Mouse (Mus musculus): ENCODE measurements around the gene Igf2bp3.

Gene Igf2bp3

GRCm38 (mm10) chr6:49174616-49175015 lies 40.1 kb downstream of the Igf2bp3 start:
- DNase-seq (ENCODE audit: low spot score in 2 of 2), result no peak

DNA sequence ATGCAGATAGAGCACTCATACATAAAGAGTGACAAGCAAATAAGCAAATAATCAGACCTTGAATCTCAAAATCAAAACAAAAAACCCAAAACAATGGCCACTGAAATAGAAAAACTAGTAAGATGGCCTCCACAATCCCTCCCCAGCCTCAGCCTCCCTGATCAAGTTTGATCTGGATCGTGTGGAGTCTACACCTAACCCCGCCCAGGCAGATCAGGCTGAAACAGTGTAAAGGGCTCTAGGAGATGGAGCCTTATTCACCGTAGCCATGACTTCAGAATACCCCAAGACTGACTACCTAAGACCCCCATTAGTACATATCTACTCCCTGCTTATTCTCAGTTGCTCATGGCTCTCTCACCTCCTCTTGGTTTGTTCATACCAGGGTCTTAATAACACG lies 41.1 kb downstream of the Igf2bp3 start:
- no peak for DNase-seq (ENCODE audit: low spot score in 2 of 2)

DNA sequence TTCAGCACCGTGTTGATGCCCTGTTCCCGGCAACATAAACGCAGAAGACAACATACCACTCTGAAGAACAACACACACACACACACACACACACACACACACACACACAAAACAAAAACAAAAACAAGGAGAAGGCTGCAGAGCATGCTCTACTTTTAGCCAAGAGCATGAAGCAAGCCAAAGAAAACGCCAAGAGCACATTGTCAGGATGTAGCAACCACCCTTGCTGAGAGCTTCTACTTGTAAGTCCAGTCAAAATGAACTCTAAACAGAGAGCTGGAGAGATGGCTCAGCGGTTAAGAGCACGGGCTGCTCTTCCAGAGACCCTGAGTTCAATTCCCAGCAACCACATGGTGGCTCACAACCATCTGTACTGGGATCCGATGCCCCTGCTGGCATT lies 41.5 kb downstream of the Igf2bp3 start:
- no peak for DNase-seq (ENCODE audit: low spot score in 2 of 2)

DNA sequence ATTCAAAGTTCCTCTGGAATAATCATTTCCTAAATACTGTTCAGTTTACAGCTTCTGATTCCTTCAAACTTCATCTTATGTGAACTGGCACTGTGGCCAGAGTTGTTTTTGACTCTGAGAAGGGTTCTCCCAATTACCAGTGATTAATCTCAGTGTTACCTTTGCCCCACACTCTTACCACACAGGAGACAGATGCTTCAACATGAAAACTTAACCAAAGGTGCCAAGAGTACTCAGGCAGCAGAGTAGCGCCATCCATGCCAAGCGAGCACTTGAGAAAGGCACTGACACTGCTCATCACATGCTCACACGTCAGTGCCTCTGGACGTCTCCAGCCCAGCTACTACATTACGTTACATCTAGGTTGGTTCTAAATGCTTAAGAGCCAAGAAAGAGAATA lies 43.5 kb downstream of the Igf2bp3 start:
- DNase-seq (ENCODE audit: low spot score in 2 of 2), result no peak

DNA sequence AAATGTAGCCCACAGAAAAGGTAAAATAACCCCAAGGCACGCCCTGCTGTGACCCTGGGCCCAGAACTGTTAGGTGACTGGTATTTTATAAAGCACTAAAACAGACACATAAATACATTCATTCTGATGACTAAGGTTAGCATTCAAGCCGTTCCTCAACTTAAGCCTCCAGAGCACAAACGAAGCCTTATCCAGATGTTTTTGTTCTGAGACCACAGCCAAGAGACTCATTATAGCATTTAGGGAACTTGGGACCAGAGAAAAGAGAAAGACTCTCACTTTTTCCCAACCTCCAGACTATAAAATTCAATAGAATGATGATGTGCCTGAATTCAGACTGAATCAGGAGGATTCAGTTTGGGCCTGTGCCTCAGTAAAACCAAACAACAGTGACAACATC lies 46.1 kb downstream of the Igf2bp3 start:
- DNase-seq (ENCODE audit: low spot score in 2 of 2), result no peak

GRCm38 (mm10) chr6:49167406-49167805 lies 47.4 kb downstream of the Igf2bp3 start:
- DNase-seq (ENCODE audit: low spot score in 2 of 2), result no peak

DNA sequence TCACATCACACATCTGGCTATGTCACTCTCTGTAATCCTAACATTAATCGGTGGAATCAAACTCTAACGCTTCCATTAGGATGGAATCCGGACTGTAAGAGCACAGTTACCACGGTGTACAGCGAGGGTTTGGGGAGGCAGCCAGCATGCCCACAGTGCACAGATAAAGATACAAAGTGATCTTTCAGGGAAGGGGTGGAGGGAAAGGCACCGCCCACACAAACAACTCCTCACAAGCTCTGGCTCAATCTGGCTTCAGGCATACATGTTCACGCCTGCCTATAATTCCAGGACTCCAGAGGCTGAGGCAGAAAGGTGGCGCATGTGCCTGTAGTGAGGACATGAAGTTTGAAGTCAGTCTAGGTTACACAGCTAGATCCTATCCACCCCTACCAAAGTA lies 48.4 kb downstream of the Igf2bp3 start:
- no peak for DNase-seq (ENCODE audit: low spot score in 2 of 2)

- DNase-seq (ENCODE audit: low spot score in 2 of 2), result no peak
Measured at GRCm38 (mm10) chr6:49165855-49166254, 48.9 kb downstream of the Igf2bp3 start.

DNA sequence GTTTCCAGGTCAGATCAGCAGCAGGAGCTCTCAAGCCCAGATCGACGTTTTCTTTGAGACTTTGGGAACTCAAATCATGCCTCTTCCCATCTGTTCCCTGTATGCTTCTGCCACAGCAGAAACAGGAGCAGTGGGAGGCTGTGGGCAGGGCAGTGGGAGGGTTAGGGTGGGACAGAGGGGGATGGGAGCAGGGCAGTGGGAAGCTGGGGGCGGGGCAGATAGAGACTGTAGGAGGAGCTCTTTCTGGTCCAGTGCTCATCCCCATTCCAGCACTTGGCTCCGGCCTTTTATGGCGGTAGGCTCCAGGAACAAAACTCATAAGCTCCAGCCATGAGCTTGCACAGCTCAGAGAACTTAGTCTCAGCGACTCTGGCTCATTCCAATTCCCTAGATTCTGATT lies 49.7 kb downstream of the Igf2bp3 start:
- no peak for DNase-seq (ENCODE audit: low spot score in 2 of 2)

DNA sequence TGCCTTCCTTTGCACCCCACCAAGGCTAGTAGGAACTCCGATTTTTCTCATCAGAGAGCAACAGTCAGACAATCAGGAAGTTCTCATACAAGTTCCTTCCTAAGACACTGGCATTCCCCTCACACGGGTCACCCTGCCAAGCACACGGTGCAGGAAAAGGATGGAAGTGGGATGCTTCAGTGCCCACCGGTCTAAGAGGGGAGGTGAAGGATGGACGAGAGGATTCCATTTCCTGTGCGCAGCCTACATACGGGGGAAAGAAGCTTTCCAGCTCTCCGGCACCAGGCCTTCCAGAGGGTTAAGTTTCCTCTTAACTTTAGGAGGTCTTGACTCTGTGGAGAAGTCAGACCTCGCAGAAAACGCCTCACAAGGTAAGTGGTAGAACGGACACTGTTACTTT lies 50.1 kb downstream of the Igf2bp3 start:
- DNase-seq (ENCODE audit: low spot score in 2 of 2), result no peak

GRCm38 (mm10) chr6:49159971-49160370 lies 54.8 kb downstream of the Igf2bp3 start:
- DNase-seq (ENCODE audit: low spot score in 2 of 2), result no peak

DNA sequence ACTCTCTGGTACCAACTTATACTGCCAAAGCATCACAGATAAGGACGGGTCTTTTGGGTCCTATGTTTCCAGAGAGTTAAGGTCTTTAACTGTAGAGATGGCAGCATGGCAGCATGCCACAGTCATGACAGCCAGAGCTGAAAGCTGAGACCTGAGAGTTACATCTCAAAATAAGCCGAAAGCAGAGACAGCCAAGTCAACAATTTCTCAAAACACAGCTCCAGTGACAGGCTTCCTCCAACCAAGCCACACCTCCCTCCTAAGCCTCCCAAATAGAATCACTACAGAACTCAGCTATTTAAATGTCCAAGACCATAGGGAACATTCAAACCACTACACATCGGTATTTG lies 58.0 kb downstream of the Igf2bp3 start:
- no peak for DNase-seq (ENCODE audit: low spot score in 2 of 2)

- DNase-seq (ENCODE audit: low spot score in 2 of 2), result no peak
Measured at GRCm38 (mm10) chr6:49156170-49156825, 58.5 kb downstream of the Igf2bp3 start.

- DNase-seq (ENCODE audit: low spot score in 2 of 2), result no peak
Measured at GRCm38 (mm10) chr6:49151465-49151864, 63.3 kb downstream of the Igf2bp3 start.

DNA sequence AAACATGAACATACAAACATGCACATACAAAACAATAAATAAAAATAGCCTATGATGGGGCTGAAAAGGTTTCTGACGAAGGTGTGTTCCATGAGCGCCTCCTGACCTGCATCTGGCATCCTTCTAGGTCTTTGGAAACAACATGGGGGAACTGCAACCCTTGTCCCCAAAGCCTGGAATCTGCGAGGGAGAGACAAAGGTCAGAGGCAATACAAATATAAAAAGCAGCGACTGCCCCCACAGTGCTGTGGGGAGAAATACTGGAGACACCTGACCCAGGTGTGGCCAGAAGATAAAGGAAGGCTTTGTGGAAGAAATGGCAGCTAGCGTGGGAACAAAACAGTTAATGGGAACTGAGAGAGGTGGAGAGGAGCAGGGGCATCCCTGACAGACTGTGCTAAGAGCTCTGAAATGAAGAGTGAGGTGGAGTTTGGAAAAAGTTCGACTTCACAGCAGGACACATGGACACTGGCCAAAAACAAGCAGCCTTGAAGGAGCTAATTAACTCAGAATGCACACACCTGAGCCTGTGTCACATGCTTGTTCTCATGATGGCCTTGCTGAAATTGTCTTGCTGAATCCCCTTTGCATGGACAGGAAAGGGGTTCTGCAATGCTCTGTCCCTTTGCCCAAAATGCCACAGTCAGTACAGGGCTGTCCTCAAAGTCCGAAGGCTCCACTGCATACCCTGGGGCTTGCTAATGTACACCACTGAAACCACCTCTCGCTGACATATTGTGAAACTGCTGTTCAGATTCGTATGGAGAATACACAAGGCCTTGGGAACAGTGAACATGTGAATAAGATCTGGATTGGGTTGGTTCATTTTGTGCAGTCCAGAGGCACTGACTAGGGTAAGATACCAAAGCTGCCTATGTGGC lies 64.2 kb downstream of the Igf2bp3 start:
- no peak for DNase-seq (ENCODE audit: low spot score in 2 of 2)

DNA sequence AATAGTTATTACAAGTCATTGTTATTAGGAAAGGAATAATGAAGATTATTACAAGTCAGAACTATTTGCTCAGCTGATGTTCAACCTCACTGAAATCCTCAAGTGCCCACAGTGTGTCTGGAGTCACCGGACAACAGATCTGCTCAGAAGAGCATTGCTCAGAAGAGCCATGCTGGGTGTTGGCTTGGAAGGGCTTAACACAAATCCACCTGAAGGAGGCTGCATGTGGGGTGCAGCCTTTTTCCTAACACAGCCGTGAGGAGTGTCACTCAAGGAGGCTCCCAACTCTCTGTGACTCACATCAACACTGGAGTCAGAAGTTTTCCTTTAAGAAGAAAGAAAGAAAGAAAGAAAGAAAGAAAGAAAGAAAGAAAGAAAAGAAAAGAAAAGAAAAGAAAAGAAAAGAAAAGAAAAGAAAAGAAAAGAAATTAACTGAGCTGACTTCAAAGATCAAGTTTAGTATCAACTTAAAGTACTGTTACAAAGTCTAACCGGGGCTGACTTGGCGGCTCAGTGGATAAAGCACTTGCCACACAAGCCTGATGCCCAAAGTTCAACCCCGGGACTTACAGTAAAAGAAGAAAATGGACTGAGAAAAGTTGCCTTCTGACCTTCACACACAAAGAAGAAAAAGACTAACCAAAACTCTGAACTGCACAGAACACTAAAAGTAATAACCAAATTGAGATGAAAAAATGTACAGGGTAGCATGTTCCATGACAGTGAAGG lies 65.4 kb downstream of the Igf2bp3 start:
- DNase-seq (ENCODE audit: low spot score in 2 of 2), result no peak

DNA sequence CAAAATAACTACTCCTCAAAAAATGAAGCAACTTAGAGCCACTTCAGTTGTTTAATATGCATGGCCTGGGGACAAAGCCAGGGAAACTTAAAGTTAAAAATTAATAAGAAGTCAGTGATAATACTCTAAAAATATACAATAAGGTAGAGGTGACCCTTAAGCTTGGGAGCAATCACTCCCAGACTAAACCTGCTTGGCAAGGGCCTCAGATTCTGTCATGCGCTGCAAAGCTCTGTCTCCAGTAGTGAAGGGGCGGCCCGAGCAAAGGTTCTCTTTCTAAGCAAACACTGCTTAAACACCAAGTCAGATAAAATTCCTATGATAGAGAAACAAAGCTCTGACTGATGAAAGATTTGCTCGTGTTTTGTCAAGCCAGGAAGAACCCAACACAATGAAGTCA lies 66.0 kb downstream of the Igf2bp3 start:
- no peak for DNase-seq (ENCODE audit: low spot score in 2 of 2)

DNA sequence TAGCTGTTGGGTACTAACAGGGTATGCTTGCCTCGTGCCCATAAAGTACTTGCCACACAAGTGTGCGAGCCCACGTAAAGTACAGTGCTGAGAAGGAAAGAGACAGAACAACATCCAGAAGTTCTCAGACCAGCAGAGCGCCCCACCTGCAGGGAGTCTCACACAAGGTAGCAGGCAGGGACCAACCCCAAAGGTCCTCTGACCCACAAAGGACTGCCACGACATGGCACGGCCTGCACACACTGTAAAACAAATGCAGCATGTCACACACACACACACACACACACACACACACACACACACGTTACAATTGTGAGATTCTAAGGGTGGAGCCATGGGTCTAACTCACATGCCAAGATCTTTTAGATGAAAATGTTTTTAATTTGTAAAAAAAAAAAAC lies 66.4 kb downstream of the Igf2bp3 start:
- DNase-seq (ENCODE audit: low spot score in 2 of 2), result no peak

DNA sequence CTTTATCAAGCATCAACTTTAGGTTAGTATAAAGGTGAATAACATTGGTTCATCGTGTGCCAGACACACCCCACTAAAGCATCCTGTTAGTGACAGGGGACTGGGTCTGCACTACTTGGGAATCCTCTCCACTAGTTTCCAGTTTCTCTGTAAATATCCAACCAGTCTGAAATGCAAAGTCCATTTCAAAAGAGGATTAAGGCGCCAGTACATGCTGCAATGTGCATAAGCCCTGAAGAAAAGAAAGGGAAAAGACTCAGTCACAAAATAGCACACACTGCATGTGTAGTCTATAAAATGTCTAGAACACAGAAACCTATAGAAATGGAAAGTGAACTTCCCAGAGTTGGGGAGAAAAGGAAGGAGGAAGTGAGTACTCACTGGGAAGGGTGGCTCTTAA lies 68.3 kb downstream of the Igf2bp3 start:
- no peak for DNase-seq (ENCODE audit: low spot score in 2 of 2)

- no peak for DNase-seq (ENCODE audit: low spot score in 2 of 2)
Measured at GRCm38 (mm10) chr6:49142428-49142827, 72.3 kb downstream of the Igf2bp3 start.

DNA sequence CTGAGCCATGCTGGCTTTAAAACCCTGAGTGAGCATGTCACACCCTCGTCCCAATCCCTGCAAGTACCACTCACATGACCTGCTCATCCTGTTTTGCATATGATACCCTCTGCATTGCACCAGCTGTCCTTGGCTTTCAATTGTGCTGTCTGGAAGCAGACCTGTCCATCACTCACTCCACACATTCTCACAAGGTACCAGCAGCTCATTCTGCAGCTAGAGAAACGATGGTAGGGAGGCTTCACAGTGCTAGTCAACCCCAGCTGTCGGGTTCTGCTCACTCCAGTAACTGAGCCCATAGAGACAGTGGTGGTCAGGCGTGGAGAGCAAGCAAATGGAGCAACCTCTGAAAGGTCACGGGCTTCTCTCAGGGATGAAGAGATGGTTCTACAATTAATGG lies 73.6 kb downstream of the Igf2bp3 start:
- DNase-seq (ENCODE audit: low spot score in 2 of 2), result no peak

DNA sequence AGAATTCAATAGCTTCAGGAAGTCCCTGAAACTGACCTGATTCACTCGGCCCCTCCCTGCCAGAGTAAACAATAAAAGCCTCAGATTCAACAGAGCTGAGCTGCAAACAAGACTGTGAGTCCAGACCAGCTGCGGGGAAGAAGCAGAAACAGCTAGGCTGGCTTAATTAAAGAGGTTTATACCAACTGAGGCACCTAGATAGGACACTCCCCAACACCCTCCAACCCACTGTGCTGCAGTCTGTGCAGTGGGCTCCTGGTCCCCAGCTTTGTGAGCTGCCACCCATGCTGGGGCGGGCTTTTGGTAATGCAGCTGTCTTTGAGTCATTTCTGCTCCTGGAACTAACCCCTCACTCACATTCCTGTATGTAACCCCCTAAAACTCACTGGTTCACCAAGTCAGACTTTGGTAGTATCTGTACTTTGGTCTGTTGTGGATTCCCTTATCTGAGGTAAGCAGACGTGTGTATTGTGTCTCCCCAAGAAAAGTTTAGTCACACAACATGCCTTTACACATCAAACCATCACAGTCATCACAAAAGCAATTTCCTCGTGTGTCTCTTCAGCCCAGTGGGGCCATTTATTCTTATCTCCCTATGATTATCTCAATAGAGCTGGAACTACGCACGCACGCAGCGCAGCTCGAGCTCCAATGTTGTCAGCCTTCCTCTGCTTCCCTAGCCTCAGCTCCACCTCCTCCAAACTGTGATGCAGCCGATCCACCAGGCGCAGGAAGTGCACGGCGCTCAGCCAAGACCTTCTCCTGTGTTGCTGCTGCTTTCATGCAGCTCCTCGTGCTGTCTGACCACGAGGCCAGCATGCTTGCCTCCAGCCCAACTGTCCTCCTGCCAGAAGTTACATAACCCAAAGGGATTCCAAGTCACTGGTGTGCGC lies 76.4 kb downstream of the Igf2bp3 start:
- DNase-seq (ENCODE audit: low spot score in 2 of 2), result no peak

Data from left cerebral cortex, adult 9 months (tissue).